Mouse (Mus musculus) embryonic fibroblast, embryonic 13.5 days (primary cell): ENCODE data around the gene Ccdc83.

Source experiments
- CTCF ChIP-seq: IDR thresholded peaks from 2 replicates; pipeline ENCODE4 v1.5.1; 2011; ENCODE audit warnings: mild to moderate bottlenecking, control low read depth, low read length, moderate library complexity, borderline replicate concordance; ENCODE audit not compliant: insufficient read depth
- POLR2A ChIP-seq: IDR thresholded peaks from 2 replicates; pipeline ENCODE4 v1.6.1; 2011; ENCODE audit warnings: low read depth, mild to moderate bottlenecking, control low read depth, low read length, moderate library complexity

DNA sequence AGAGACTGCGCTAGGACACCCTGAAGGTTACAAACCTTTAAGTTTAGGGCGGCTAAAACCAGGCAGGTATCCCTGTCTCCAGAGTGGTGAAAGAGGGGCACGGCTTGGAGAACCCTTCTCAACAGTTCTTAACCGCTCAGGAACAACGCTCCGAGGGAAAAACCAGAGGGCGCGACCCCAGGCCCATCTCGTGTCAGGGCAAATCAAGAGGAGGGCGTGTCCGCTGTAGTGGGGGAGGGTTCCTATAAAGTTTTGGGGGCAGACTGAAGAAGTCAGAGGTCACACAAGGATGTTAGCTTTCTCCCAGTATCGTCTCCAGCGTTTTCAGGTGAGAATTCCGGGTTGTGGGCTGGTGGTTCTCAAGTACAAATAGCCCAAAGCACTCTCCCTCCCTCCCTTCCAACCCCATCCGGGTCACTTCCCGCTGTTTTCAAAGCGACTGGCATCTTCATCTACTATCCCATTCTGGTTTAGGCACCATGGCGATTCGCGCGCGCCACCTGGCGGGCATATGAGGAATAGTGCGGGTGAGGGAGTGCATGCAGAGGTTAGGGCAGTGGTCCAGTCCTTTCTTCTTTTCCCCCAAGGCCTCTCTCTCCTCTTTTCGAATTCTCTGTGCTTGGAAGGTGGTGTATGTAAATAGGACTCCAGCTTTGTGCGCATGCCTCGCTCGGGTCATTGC is at the start of gene Ccdc83:
- TF ChIP-seq CTCF (peak; percentile 96), POLR2A (no peak)
